Mouse (Mus musculus): ENCODE results near the gene Coro7. TPM values are rescaled to one million over a fixed set of nuclear protein-coding genes. Genes with fewer than 3 reads are reported as not detected.

Coro7 gene
- polyA plus RNA-seq, 1 experiment from 2014 or later, result 33.5 TPM

GRCm38 (mm10) chr16:4629950-4630349 lies 49.6 kb downstream of the Coro7 start:
- peaks cover 5% of the 10 kb centered on the region; the same call in 1 of the 2 replicates for H3K4me1 ChIP-seq (replicated peaks)
- H3K27me3 ChIP-seq, result no peaks in the 10 kb centered on the region
- H3K36me3 ChIP-seq, result peaks cover 47% of the 10 kb centered on the region
- no peaks in the 10 kb centered on the region for H3K9me3 ChIP-seq
- no peak overlapping the region for H3K27ac ChIP-seq (replicated peaks)
- no peak overlapping the region for H3K4me2 ChIP-seq
- no peak overlapping the region for H3K9ac ChIP-seq
- WGBS, result 27% methylated on average over 6 of the region's 6 CpGs
- no peak overlapping the region for H3K4me3 ChIP-seq
- ATAC-seq (ENCODE audit: low read depth), result no peak

GRCm38 (mm10) chr16:4628898-4629419 lies 50.6 kb downstream of the Coro7 start:
- Histone ChIP-seq H3K4me3 (no peak overlapping the region), H3K9ac (no peak overlapping the region), H3K27me3 (no peaks in the 10 kb centered on the region), H3K36me3 (peaks cover 39% of the 10 kb centered on the region), H3K9me3 (no peaks in the 10 kb centered on the region), H3K27ac (replicated peaks) (no peak overlapping the region), H3K4me2 (no peak overlapping the region), H3K4me1 (replicated peaks) (peaks cover 7% of the 10 kb centered on the region)
- 91% methylated on average over 9 of the region's 9 CpGs for WGBS
- no peak for ATAC-seq (ENCODE audit: low read depth)

- no peaks in the 10 kb centered on the region for H3K27me3 ChIP-seq
- peaks cover 23% of the 10 kb centered on the region for H3K4me1 ChIP-seq (replicated peaks)
- no peak overlapping the region for H3K4me3 ChIP-seq
- ATAC-seq (ENCODE audit: low read depth), result no peak
- 93% methylated on average over 6 of the region's 6 CpGs for WGBS
- no peak overlapping the region for H3K4me2 ChIP-seq
- no peak overlapping the region for H3K9ac ChIP-seq
- H3K9me3 ChIP-seq, result no peaks in the 10 kb centered on the region
- no peak overlapping the region for H3K27ac ChIP-seq (replicated peaks)
- peaks cover 23% of the 10 kb centered on the region for H3K36me3 ChIP-seq
Observed at GRCm38 (mm10) chr16:4627105-4627504, 52.5 kb downstream of the Coro7 start.

- H3K4me1 ChIP-seq (replicated peaks), result peaks cover 28% of the 10 kb centered on the region
- H3K4me3 ChIP-seq, result peak within 1 kb of the TSS; percentile 74
- H3K9me3 ChIP-seq, result no peaks in the 10 kb centered on the region
- WGBS, result under 1% methylated on average over 56 of the region's 56 CpGs
- no peaks in the 10 kb centered on the region for H3K27me3 ChIP-seq
- peak within 1 kb of the TSS; percentile 87 for H3K9ac ChIP-seq
- H3K4me2 ChIP-seq, result peak within 1 kb of the TSS; percentile 72
- H3K36me3 ChIP-seq, result peaks cover 18% of the 10 kb centered on the region
- ATAC-seq (ENCODE audit: low read depth), result peak; percentile 84
- H3K27ac ChIP-seq (replicated peaks), result peak within 1 kb of the TSS; percentile 89
Observed at GRCm38 (mm10) chr16:4624481-4625110, 55.0 kb downstream of the Coro7 start, which contains the start of gene Pam16. Gene Pam16, minus strand, starts transcription at chr16:4624988.

- peaks cover 28% of the 10 kb centered on the region for H3K4me1 ChIP-seq (replicated peaks)
- peak; percentile 36 for ATAC-seq (ENCODE audit: low read depth)
- peak overlapping the region; percentile 89 for H3K27ac ChIP-seq (replicated peaks)
- no peaks in the 10 kb centered on the region for H3K9me3 ChIP-seq
- peak overlapping the region; percentile 72 for H3K4me2 ChIP-seq
- peaks cover 21% of the 10 kb centered on the region for H3K36me3 ChIP-seq
- H3K27me3 ChIP-seq, result no peaks in the 10 kb centered on the region
- peak overlapping the region; percentile 74 for H3K4me3 ChIP-seq
- 21% methylated on average over 9 of the region's 9 CpGs for WGBS
- peak overlapping the region; percentile 87 for H3K9ac ChIP-seq
Observed at GRCm38 (mm10) chr16:4624074-4624473, 55.5 kb downstream of the Coro7 start.

GRCm38 (mm10) chr16:4616829-4617228 lies 62.7 kb downstream of the Coro7 start:
- no peaks in the 10 kb centered on the region for H3K27me3 ChIP-seq
- peaks cover 5% of the 10 kb centered on the region; the same call in 1 of the 2 replicates for H3K4me1 ChIP-seq (replicated peaks)
- ATAC-seq (ENCODE audit: low read depth), result no peak
- no peak overlapping the region for H3K9ac ChIP-seq
- H3K9me3 ChIP-seq, result no peaks in the 10 kb centered on the region
- 80% methylated on average over 4 of the region's 4 CpGs for WGBS
- H3K4me3 ChIP-seq, result no peak overlapping the region
- peaks cover 65% of the 10 kb centered on the region for H3K36me3 ChIP-seq
- H3K4me2 ChIP-seq, result no peak overlapping the region
- H3K27ac ChIP-seq (replicated peaks), result no peak overlapping the region

GRCm38 (mm10) chr16:4615297-4615696 lies 64.3 kb downstream of the Coro7 start:
- H3K4me1 ChIP-seq (replicated peaks), result no peaks in the 10 kb centered on the region
- no peaks in the 10 kb centered on the region for H3K27me3 ChIP-seq
- no peak overlapping the region for H3K27ac ChIP-seq (replicated peaks)
- no peak for ATAC-seq (ENCODE audit: low read depth)
- no peak overlapping the region for H3K4me3 ChIP-seq
- 91% methylated on average over 1 of the region's 1 CpGs for WGBS
- peaks cover 81% of the 10 kb centered on the region for H3K36me3 ChIP-seq
- H3K9ac ChIP-seq, result peak overlapping the region; percentile 17; the same call in 1 of the 2 replicates
- H3K9me3 ChIP-seq, result no peaks in the 10 kb centered on the region
- H3K4me2 ChIP-seq, result no peak overlapping the region

GRCm38 (mm10) chr16:4614639-4615038 lies 64.9 kb downstream of the Coro7 start:
- Histone ChIP-seq H3K9me3 (no peaks in the 10 kb centered on the region), H3K27me3 (no peaks in the 10 kb centered on the region), H3K27ac (replicated peaks) (no peak overlapping the region), H3K9ac (no peak overlapping the region), H3K36me3 (peaks cover 87% of the 10 kb centered on the region), H3K4me1 (replicated peaks) (no peaks in the 10 kb centered on the region), H3K4me2 (no peak overlapping the region), H3K4me3 (no peak overlapping the region)
- no peak for ATAC-seq (ENCODE audit: low read depth)
- 90% methylated on average over 3 of the region's 3 CpGs for WGBS

GRCm38 (mm10) chr16:4613736-4614135 lies 65.8 kb downstream of the Coro7 start:
- Histone ChIP-seq H3K27me3 (no peaks in the 10 kb centered on the region), H3K4me1 (replicated peaks) (no peaks in the 10 kb centered on the region), H3K9ac (no peak overlapping the region), H3K9me3 (no peaks in the 10 kb centered on the region), H3K4me2 (no peak overlapping the region), H3K4me3 (no peak overlapping the region), H3K27ac (replicated peaks) (no peak overlapping the region), H3K36me3 (peaks cover 86% of the 10 kb centered on the region)
- 93% methylated on average over 9 of the region's 9 CpGs for WGBS
- ATAC-seq (ENCODE audit: low read depth), result no peak

- H3K4me2 ChIP-seq, result no peak overlapping the region
- H3K9me3 ChIP-seq, result no peaks in the 10 kb centered on the region
- H3K27me3 ChIP-seq, result no peaks in the 10 kb centered on the region
- peaks cover 76% of the 10 kb centered on the region for H3K36me3 ChIP-seq
- no peak overlapping the region for H3K4me3 ChIP-seq
- WGBS, result 94% methylated on average over 7 of the region's 7 CpGs
- H3K4me1 ChIP-seq (replicated peaks), result peaks cover 15% of the 10 kb centered on the region
- H3K9ac ChIP-seq, result no peak overlapping the region
- H3K27ac ChIP-seq (replicated peaks), result no peak overlapping the region
- no peak for ATAC-seq (ENCODE audit: low read depth)
Observed at GRCm38 (mm10) chr16:4611676-4612075, 67.9 kb downstream of the Coro7 start.

GRCm38 (mm10) chr16:4611193-4611592 lies 68.4 kb downstream of the Coro7 start:
- Histone ChIP-seq H3K4me3 (no peak overlapping the region), H3K9ac (no peak overlapping the region), H3K4me1 (replicated peaks) (peaks cover 20% of the 10 kb centered on the region), H3K27ac (replicated peaks) (no peak overlapping the region), H3K27me3 (no peaks in the 10 kb centered on the region), H3K9me3 (no peaks in the 10 kb centered on the region), H3K36me3 (peaks cover 71% of the 10 kb centered on the region), H3K4me2 (no peak overlapping the region)
- no peak for ATAC-seq (ENCODE audit: low read depth)
- WGBS, result 96% methylated on average over 5 of the region's 5 CpGs

- no peak overlapping the region for H3K9ac ChIP-seq
- WGBS, result 88% methylated on average over 19 of the region's 19 CpGs
- no peak overlapping the region for H3K4me2 ChIP-seq
Observed at GRCm38 (mm10) chr16:4608532-4609059, 71.0 kb downstream of the Coro7 start.

More at GRCm38 (mm10) chr16:4608532-4609059, 71.0 kb downstream of the Coro7 start:
- H3K36me3 ChIP-seq, result peaks cover 45% of the 10 kb centered on the region
- no peak overlapping the region for H3K4me3 ChIP-seq
- peaks cover 46% of the 10 kb centered on the region for H3K4me1 ChIP-seq (replicated peaks)
- ATAC-seq (ENCODE audit: low read depth), result no peak
- no peak overlapping the region for H3K27ac ChIP-seq (replicated peaks)
- no peaks in the 10 kb centered on the region for H3K9me3 ChIP-seq
- no peaks in the 10 kb centered on the region for H3K27me3 ChIP-seq

All from neural tube, embryonic 13.5 days (tissue).